Mouse (Mus musculus) liver, adult 2 months (tissue): ENCODE measurements around the gene 2210408I21Rik. TPM values are rescaled to one million over a fixed set of nuclear protein-coding genes. Genes with fewer than 3 reads are reported as not detected.

ENCODE experiments used
- DNase-seq: peaks from one replicate; pipeline ENCODE4 v3.0.0-alpha.2; 2011; ENCODE audit warnings: low read depth, low spot score; ENCODE audit errors: extremely low read depth
- H3K27ac ChIP-seq: fragments of 200-500 bp; replicated peaks from 2 replicates; pipeline ENCODE4 v1.5.1; 2012; ENCODE audit warnings: low read depth, mild to moderate bottlenecking, control low read depth, inconsistent platforms, low read length; ENCODE audit not compliant: insufficient read depth
- H3K27me3 ChIP-seq: fragments of 200-500 bp; 2 replicates; pipeline ENCODE4 v1.6.1; 2012; ENCODE audit warnings: mild to moderate bottlenecking, moderate library complexity, low read length, inconsistent platforms; ENCODE audit not compliant: control insufficient read depth, insufficient read depth
- H3K36me3 ChIP-seq: fragments of 200-500 bp; 2 replicates; pipeline ENCODE4 v1.6.1; 2012; ENCODE audit warnings: low read length, inconsistent platforms; ENCODE audit not compliant: control insufficient read depth, insufficient read depth
- H3K4me1 ChIP-seq: fragments of 200-500 bp; 2 replicates; pipeline ENCODE4 v1.6.1; 2011; ENCODE audit warnings: low read length; ENCODE audit not compliant: control insufficient read depth, insufficient read depth
- H3K4me3 ChIP-seq: fragments of 200-500 bp; 2 replicates; pipeline ENCODE4 v1.5.1; 2011; ENCODE audit warnings: low read depth, mild to moderate bottlenecking, control low read depth, low read length, moderate library complexity; ENCODE audit not compliant: insufficient read depth
- H3K79me2 ChIP-seq: fragments of 200-500 bp; 2 replicates; pipeline ENCODE4 v1.6.1; 2012; ENCODE audit warnings: inconsistent platforms, mild to moderate bottlenecking, low read length, moderate library complexity; ENCODE audit not compliant: control insufficient read depth, insufficient read depth
- H3K9ac ChIP-seq: fragments of 200-500 bp; 2 replicates; pipeline ENCODE4 v1.6.1; 2012; ENCODE audit warnings: low read depth, mild to moderate bottlenecking, control low read depth, inconsistent platforms, low read length
- CTCF ChIP-seq: fragments of 200-500 bp; IDR thresholded peaks from 2 replicates; pipeline ENCODE4 v1.5.1; 2011; ENCODE audit warnings: low read depth, low read length, control low read depth
- POLR2A ChIP-seq: fragments of 200-500 bp; IDR thresholded peaks from 2 replicates; pipeline ENCODE4 v1.6.1; 2011; ENCODE audit warnings: low read length, control low read depth; ENCODE audit not compliant: insufficient read depth; ENCODE audit errors: extremely low read depth
- WGBS: fragments of 180-500 bp; shearing (Covaris S2); methylation state at CpG from one replicate; pipeline ENCODE4 v1.1.7; 2018; 5-methylcytosine and 5-hydroxymethylcytosine counted together
- polyA plus RNA-seq: library from polyadenylated mRNA; depleted of rRNA; stranded (reverse); fragments of >200 nt; gene quantifications from 2 replicates; pipeline ENCODE4 v1.2.3, GENCODE M21; 2012; rRNA removed
- total RNA-seq: library from RNA; depleted of rRNA; stranded (reverse); fragments of >200 nt; gene quantifications from 2 replicates; pipeline ENCODE4 v1.2.3, GENCODE M21; 2014; rRNA removed

Gene 2210408I21Rik
- total and polyA plus RNA-seq, 2 experiments = 0.55 to 3.0 TPM

GRCm38 (mm10) chr13:77537466-77537865 lies 402.1 kb downstream of the 2210408I21Rik start:
- no peak overlapping the region for H3K27ac ChIP-seq
- H3K27me3 ChIP-seq = no peaks in the 10 kb centered on the region
- no peak for DNase-seq
- 85% methylated on average over 4 of the region's 4 CpGs for WGBS
- no peak overlapping the region for H3K4me3 ChIP-seq
- H3K4me1 ChIP-seq = no peaks in the 10 kb centered on the region
- no peaks in the 10 kb centered on the region for H3K36me3 ChIP-seq
- no peaks in the 10 kb centered on the region for H3K79me2 ChIP-seq
- TF ChIP-seq CTCF = no peak
- TF ChIP-seq POLR2A = no peak
- H3K9ac ChIP-seq = no peak overlapping the region

- Histone ChIP-seq H3K4me3 (no peak overlapping the region), H3K79me2 (no peaks in the 10 kb centered on the region), H3K9ac (no peak overlapping the region), H3K36me3 (no peaks in the 10 kb centered on the region), H3K27ac (no peak overlapping the region), H3K4me1 (no peaks in the 10 kb centered on the region), H3K27me3 (no peaks in the 10 kb centered on the region)
- 59% methylated on average over 16 of the region's 16 CpGs for WGBS
- no peak for DNase-seq
- TF ChIP-seq POLR2A (no peak), CTCF (no peak)
Observed at GRCm38 (mm10) chr13:77547486-77548385, 412.4 kb downstream of the 2210408I21Rik start.

- TF ChIP-seq CTCF = no peak
- no peak for TF ChIP-seq POLR2A
- Histone ChIP-seq H3K9ac (no peak overlapping the region), H3K79me2 (no peaks in the 10 kb centered on the region), H3K27ac (no peak overlapping the region), H3K4me1 (no peaks in the 10 kb centered on the region), H3K27me3 (no peaks in the 10 kb centered on the region), H3K36me3 (no peaks in the 10 kb centered on the region), H3K4me3 (no peak overlapping the region)
- no peak for DNase-seq
- 28% methylated on average over 3 of the region's 3 CpGs for WGBS
Observed at GRCm38 (mm10) chr13:77548386-77548695, 413.0 kb downstream of the 2210408I21Rik start.

- Histone ChIP-seq H3K4me1 (no peaks in the 10 kb centered on the region), H3K27me3 (no peaks in the 10 kb centered on the region), H3K79me2 (no peaks in the 10 kb centered on the region), H3K4me3 (no peak overlapping the region), H3K27ac (no peak overlapping the region), H3K36me3 (no peaks in the 10 kb centered on the region), H3K9ac (no peak overlapping the region)
- 82% methylated on average over 4 of the region's 4 CpGs for WGBS
- TF ChIP-seq CTCF (no peak), POLR2A (no peak)
- DNase-seq = no peak
Observed at GRCm38 (mm10) chr13:77548750-77549149, 413.4 kb downstream of the 2210408I21Rik start.

- Histone ChIP-seq H3K4me1 (no peaks in the 10 kb centered on the region), H3K9ac (no peak overlapping the region), H3K79me2 (no peaks in the 10 kb centered on the region), H3K27ac (no peak overlapping the region), H3K36me3 (no peaks in the 10 kb centered on the region), H3K4me3 (no peak overlapping the region), H3K27me3 (no peaks in the 10 kb centered on the region)
- no peak for TF ChIP-seq POLR2A
- WGBS = 69% methylated on average over 4 of the region's 4 CpGs
- no peak for DNase-seq
Observed at GRCm38 (mm10) chr13:77594011-77594410, 458.7 kb downstream of the 2210408I21Rik start.

GRCm38 (mm10) chr13:77615346-77615745 lies 480.0 kb downstream of the 2210408I21Rik start:
- Histone ChIP-seq H3K9ac (no peak overlapping the region), H3K79me2 (no peaks in the 10 kb centered on the region), H3K4me1 (no peaks in the 10 kb centered on the region), H3K36me3 (no peaks in the 10 kb centered on the region), H3K4me3 (no peak overlapping the region), H3K27me3 (no peaks in the 10 kb centered on the region), H3K27ac (no peak overlapping the region)
- TF ChIP-seq POLR2A (no peak), CTCF (no peak)
- no peak for DNase-seq
- WGBS = 69% methylated on average over 2 of the region's 2 CpGs

Other genes starting within 250 kb of the 2210408I21Rik start
- 4.6 and 5.4 TPM in 2 replicates for gene Slf1, start 67 bp upstream of the 2210408I21Rik start, total RNA-seq
- 1.1 TPM in 2 replicates for gene Slf1, start 67 bp upstream of the 2210408I21Rik start, polyA plus RNA-seq